In the genomic region with DNA sequence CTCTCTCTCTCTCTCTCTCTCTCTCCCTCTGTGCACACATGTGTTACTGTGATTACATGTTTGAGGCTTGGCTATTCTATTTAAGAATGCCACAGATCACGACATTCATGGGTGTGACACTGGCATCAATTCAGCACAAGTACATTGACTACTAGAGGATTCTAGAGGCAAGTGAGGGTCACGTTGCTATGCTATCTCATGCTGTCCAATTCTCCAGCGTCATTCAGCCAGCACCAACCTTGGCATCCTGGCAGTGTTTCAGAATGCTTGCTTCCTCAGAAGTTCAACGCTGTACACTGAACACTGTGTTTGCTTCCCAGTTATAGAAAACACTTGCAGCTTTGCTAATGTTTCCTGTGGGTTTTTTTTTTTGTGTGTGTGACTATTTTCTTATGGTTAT, we compare ENCODE assay signal across 10 mouse cellular contexts.
DNase-seq lines count a peak whose midpoint lies in the region; ATAC-seq and TF ChIP-seq lines count a peak whose summit lies in the region.
"Had no signal": no experiment of that assay in that cellular context is flagged by ENCODE, and none has a peak within 500 bp of the region (broad histone marks: within the 10 kb centered on the region; RNA-seq: fewer than 3 reads in every experiment).

No protein-coding gene starts in this region.

- H3K27me3 ChIP-seq in MEL (ENCODE audit: control insufficient read depth in 1 of 2, insufficient read depth in 2 of 2, low read length in 2 of 2): no peaks in the 10 kb centered on the region
- H3K27me3 ChIP-seq in intestine, embryonic 15.5 days (replicated peaks): no peaks in the 10 kb centered on the region
- no peaks in the 10 kb centered on the region for H3K27me3 ChIP-seq in forebrain, embryonic 12.5 days

- no peak for TF ChIP-seq POLR2A in MEL (IDR thresholded peaks at IDR 0.05; ENCODE audit: control insufficient read depth in 1 of 2, insufficient read depth in 1 of 2, low read depth in 1 of 2, low read length in 2 of 2, poor library complexity in 1 of 2)

- H3K4me2 ChIP-seq in intestine, embryonic 15.5 days (replicated peaks): no peak overlapping the region
- H3K4me2 ChIP-seq in forebrain, embryonic 12.5 days: no peak overlapping the region

- peak; percentile 62 for DNase-seq in 416B (ENCODE audit: low read depth)
- DNase-seq in MEL (ENCODE audit: low read depth, low spot score): peak; percentile 60
- DNase-seq in heart, adult 18-20 months: peak; percentile 68 to 69
- peak; percentile 3 for DNase-seq in heart, postnatal 25 days (ENCODE audit: low spot score)
- no peak for DNase-seq in embryo, embryonic 11 days
- DNase-seq in spleen, postnatal 4 days (ENCODE audit: low spot score in 2 of 2): no peak
- DNase-seq: thymus, postnatal 4 days had no signal

- 65% methylated on average over 4 of the region's 4 CpGs for WGBS in intestine, embryonic 15.5 days
- 76% methylated on average over 4 of the region's 4 CpGs for WGBS in forebrain, embryonic 12.5 days

- H3K9me3 ChIP-seq in MEL (replicated peaks; ENCODE audit: insufficient read depth, low read length): no peaks in the 10 kb centered on the region
- no peaks in the 10 kb centered on the region for H3K9me3 ChIP-seq in intestine, embryonic 15.5 days
- H3K9me3 ChIP-seq in forebrain, embryonic 12.5 days: no peaks in the 10 kb centered on the region

- no peaks in the 10 kb centered on the region for H3K79me2 ChIP-seq in MEL (ENCODE audit: control insufficient read depth, insufficient read depth, low read length, poor library complexity)

- TF ChIP-seq EP300 in MEL (IDR thresholded peaks at IDR 0.05; ENCODE audit: low read depth in 1 of 2, low read length in 2 of 2): peak in 1 of 2 experiments; percentile 12; a peak in 1 of 4 replicates

- ATAC-seq in intestine, embryonic 15.5 days: no peak
- no peak for ATAC-seq in forebrain, embryonic 12.5 days (ENCODE audit: low FRiP score)
- ATAC-seq: midbrain, embryonic 16.5 days had no signal

- TF ChIP-seq CTCF in MEL (IDR thresholded peaks at IDR 0.05 in 2 of 3, conservative IDR thresholded peaks at IDR 0.05 in 1 of 3; ENCODE audit: control insufficient read depth in 1 of 3, insufficient read depth in 1 of 3, low read depth in 2 of 3, low read length in 3 of 3, poor library complexity in 1 of 3, severe bottlenecking in 1 of 3): no peak

- H3K4me1 ChIP-seq in MEL (ENCODE audit: control insufficient read depth in 1 of 2, insufficient read depth in 2 of 2, low read length in 2 of 2): peaks cover 3 to 14% of the 10 kb centered on the region in 2 experiments
- no peaks in the 10 kb centered on the region for H3K4me1 ChIP-seq in intestine, embryonic 15.5 days (replicated peaks)
- H3K4me1 ChIP-seq in forebrain, embryonic 12.5 days: no peaks in the 10 kb centered on the region

- H3K36me3 ChIP-seq in MEL (ENCODE audit: control insufficient read depth in 1 of 2, insufficient read depth in 2 of 2, low read length in 2 of 2): peaks cover 0 to 23% of the 10 kb centered on the region in 2 experiments; a peak in 2 of 4 replicates
- H3K36me3 ChIP-seq in intestine, embryonic 15.5 days: no peaks in the 10 kb centered on the region
- no peaks in the 10 kb centered on the region for H3K36me3 ChIP-seq in forebrain, embryonic 12.5 days (replicated peaks)

- intact Hi-C loops in heart, postnatal 25 days (cut with DNase I): no loop called here

- no peak overlapping the region for H3K4me3 ChIP-seq in MEL (ENCODE audit: control insufficient read depth in 1 of 2, insufficient read depth in 1 of 2, low read depth in 2 of 2, low read length in 2 of 2)
- no peak overlapping the region for H3K4me3 ChIP-seq in intestine, embryonic 15.5 days (replicated peaks)
- H3K4me3 ChIP-seq in forebrain, embryonic 12.5 days (replicated peaks): no peak overlapping the region

- H3K27ac ChIP-seq in MEL (ENCODE audit: control insufficient read depth, low read depth, low read length): no peak overlapping the region
- no peak overlapping the region for H3K27ac ChIP-seq in intestine, embryonic 15.5 days
- H3K27ac ChIP-seq in forebrain, embryonic 12.5 days: no peak overlapping the region

- TF ChIP-seq RAD21 in MEL (IDR thresholded peaks at IDR 0.05; ENCODE audit: low read depth, low read length): no peak

- no peak overlapping the region for H3K9ac ChIP-seq in MEL (ENCODE audit: control insufficient read depth, low read depth, low read length, poor library complexity, severe bottlenecking)
- no peak overlapping the region for H3K9ac ChIP-seq in intestine, embryonic 15.5 days
- H3K9ac ChIP-seq in forebrain, embryonic 12.5 days: no peak overlapping the region

TF ChIP-seq in MEL, 35 proteins besides CTCF, POLR2A, EP300 and RAD21:
- TF ChIP-seq HCFC1 (IDR thresholded peaks at IDR 0.05; ENCODE audit: low read depth, low read length): no peak
- 0 out of 2 replicates have a peak, but pooled peaks have one; percentile 25 for TF ChIP-seq MAX (IDR thresholded peaks at IDR 0.05; ENCODE audit: low read length)
- no peak for TF ChIP-seq ETS1 (IDR thresholded peaks at IDR 0.05; ENCODE audit: low read depth, low read length)
- TF ChIP-seq USF1 (IDR thresholded peaks at IDR 0.05; ENCODE audit: low read depth, low read length): 0 out of 2 replicates have a peak, but pooled peaks have one; percentile 21
- 0 out of 2 replicates have a peak, but pooled peaks have one; percentile 3 for TF ChIP-seq SMC3 (IDR thresholded peaks at IDR 0.05; ENCODE audit: low read depth, low read length)
- 0 out of 2 replicates have a peak, but pooled peaks have one; percentile 14 for TF ChIP-seq ZNF384 (IDR thresholded peaks at IDR 0.05; ENCODE audit: low read depth, low read length)
- TF ChIP-seq USF2 (IDR thresholded peaks at IDR 0.05; ENCODE audit: borderline replicate concordance in 1 of 2, insufficient read depth in 1 of 2, low read depth in 1 of 2, low read length in 2 of 2): no peak

Comparison
In these comparisons a context has a peak if more than half of its experiments do, and no peak if none do; other contexts are left out.
1. DNase-seq: peak in 416B (single experiment), MEL (single experiment), heart, adult 18-20 months (2 of 2) and heart, postnatal 25 days (single experiment); none in embryo, embryonic 11 days (single experiment) and spleen, postnatal 4 days (0 of 2).